Mouse (Mus musculus) E14TG2a.4 (cell line): Measurements from ENCODE around the gene Tmem168.

ENCODE experiments used
- CTCF ChIP-seq: conservative IDR thresholded peaks from 2 replicates; pipeline ENCODE4 v1.5.1; 2014; ENCODE audit warnings: low read length
- NANOG ChIP-seq: IDR thresholded peaks from 2 replicates; pipeline ENCODE4 v1.6.1; 2014; ENCODE audit warnings: borderline replicate concordance, low read length, mixed read lengths
- POU5F1 ChIP-seq: IDR thresholded peaks from 2 replicates; pipeline ENCODE4 v1.6.1; 2014; ENCODE audit warnings: low read length, borderline replicate concordance

GRCm38 (mm10) chr6:13613671-13614070 lies 5.8 kb upstream of the Tmem168 start:
- TF ChIP-seq CTCF (no peak), NANOG (no peak), POU5F1 (no peak)
